Mouse (Mus musculus): Measurements from ENCODE around the gene Hoxc9.

- no peak for TF ChIP-seq POLR2A (IDR thresholded peaks at IDR 0.05; ENCODE audit: low read depth, low read length)
- TF ChIP-seq CTCF (conservative IDR thresholded peaks at IDR 0.05; ENCODE audit: insufficient read depth, insufficient read length, low read depth, low read length): no peak
These were observed 45.3 kb downstream of the Hoxc9 start for GRCm38 (mm10) chr15:103021544-103021943.
